Mouse (Mus musculus) liver, embryonic 15.5 days (tissue): ENCODE results near the gene Gm42906. TPM values are rescaled to one million over a fixed set of nuclear protein-coding genes. Genes with fewer than 3 reads are reported as not detected.

Experiments used
- ATAC-seq: fragments of 200-750 bp; cut with Nextera tagmentation; 2 replicates; pipeline ENCODE4 v1.8.0; 2017; ENCODE audit warnings: moderate number of reproducible peaks, mild to moderate bottlenecking, moderate library complexity; ENCODE audit not compliant: insufficient read depth
- H3K27ac ChIP-seq: fragments of 300-500 bp; sonication (generic); replicated peaks from 2 replicates; pipeline ENCODE4 v1.5.1; 2015; ENCODE audit warnings: mild to moderate bottlenecking, inconsistent platforms
- H3K27me3 ChIP-seq: fragments of 300-500 bp; sonication (generic); 2 replicates; pipeline ENCODE4 v1.6.1; 2015; ENCODE audit warnings: mild to moderate bottlenecking, inconsistent platforms
- H3K36me3 ChIP-seq: fragments of 300-500 bp; sonication (generic); replicated peaks from 2 replicates; pipeline ENCODE4 v1.6.1; 2015; ENCODE audit warnings: moderate library complexity, mild to moderate bottlenecking, inconsistent platforms
- H3K4me1 ChIP-seq: fragments of 300-500 bp; sonication (generic); replicated peaks from 2 replicates; pipeline ENCODE4 v1.6.1; 2015; ENCODE audit warnings: inconsistent platforms
- H3K4me2 ChIP-seq: fragments of 300-500 bp; sonication (generic); 2 replicates; pipeline ENCODE4 v1.6.1; 2015; ENCODE audit warnings: moderate library complexity, mild to moderate bottlenecking, inconsistent platforms
- H3K4me3 ChIP-seq: fragments of 300-500 bp; sonication (generic); replicated peaks from 2 replicates; pipeline ENCODE4 v1.5.1; 2015; ENCODE audit warnings: mild to moderate bottlenecking, inconsistent platforms
- H3K9ac ChIP-seq: fragments of 300-500 bp; sonication (generic); 2 replicates; pipeline ENCODE4 v1.6.1; 2015; ENCODE audit warnings: moderate library complexity, mild to moderate bottlenecking, inconsistent platforms
- H3K9me3 ChIP-seq: fragments of 300-500 bp; sonication (generic); replicated peaks from 2 replicates; pipeline ENCODE4 v1.6.1; 2016; ENCODE audit warnings: inconsistent platforms
- WGBS: fragments of 180-500 bp; shearing (Covaris S2); methylation state at CpG from one replicate; pipeline ENCODE4 v1.1.7; 2015; ENCODE audit warnings: mixed read lengths; ENCODE audit not compliant: insufficient replicate concordance; 5-methylcytosine and 5-hydroxymethylcytosine counted together
- polyA plus RNA-seq: library from polyadenylated mRNA; unstranded; fragments of >200 nt; fragmentation: Nextera tagmentation; extraction: Ambion mirVana; gene quantifications from 2 replicates; pipeline ENCODE4 v1.2.1, GENCODE M21; 2015

Gene Gm42906
- polyA plus RNA-seq, 1 experiment from 2014 or later: not detected

- H3K36me3 ChIP-seq: no peaks in the 10 kb centered on the region
- 64% methylated on average over 4 of the region's 4 CpGs for WGBS
These were observed 134.4 kb downstream of the Gm42906 start for GRCm38 (mm10) chr5:151293591-151293990.

GRCm38 (mm10) chr5:151292310-151292709 is 135.7 kb downstream of the Gm42906 start:
- WGBS: 3% methylated on average over 1 of the region's 1 CpGs

More at GRCm38 (mm10) chr5:151293591-151293990, 134.4 kb downstream of the Gm42906 start:
- no peaks in the 10 kb centered on the region for H3K9me3 ChIP-seq
- H3K27me3 ChIP-seq: no peaks in the 10 kb centered on the region
- H3K4me3 ChIP-seq: no peak overlapping the region
- ATAC-seq: no peak
- H3K4me2 ChIP-seq: no peak overlapping the region
- H3K27ac ChIP-seq: no peak overlapping the region
- no peaks in the 10 kb centered on the region for H3K4me1 ChIP-seq
- no peak overlapping the region for H3K9ac ChIP-seq

DNA sequence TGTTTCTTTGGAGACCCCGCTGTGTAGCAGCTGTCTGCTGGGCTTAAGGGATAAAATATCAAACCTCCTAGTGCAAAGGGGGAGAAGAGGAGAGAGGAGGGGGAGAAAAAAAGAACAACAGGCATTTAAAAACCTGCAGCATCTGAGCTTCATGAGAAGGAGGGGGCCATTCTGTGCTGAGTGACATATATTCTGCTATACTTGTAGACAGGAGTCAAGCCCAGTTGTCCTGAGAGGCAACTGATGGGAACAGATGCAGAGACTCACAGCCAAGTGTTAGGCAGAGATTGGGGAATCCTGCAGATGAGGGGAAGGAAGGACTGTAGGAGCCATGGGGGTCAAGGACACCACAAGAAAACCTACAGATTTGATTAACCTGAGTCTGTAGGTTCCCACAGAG is 141.6 kb downstream of the Gm42906 start:
- Histone ChIP-seq H3K9ac (no peak overlapping the region), H3K4me3 (no peak overlapping the region), H3K36me3 (no peaks in the 10 kb centered on the region), H3K9me3 (no peaks in the 10 kb centered on the region), H3K4me2 (no peak overlapping the region), H3K27ac (no peak overlapping the region), H3K4me1 (no peaks in the 10 kb centered on the region), H3K27me3 (no peaks in the 10 kb centered on the region)
- WGBS: 55% methylated on average over 1 of the region's 1 CpGs
- ATAC-seq: no peak

More at GRCm38 (mm10) chr5:151292310-151292709, 135.7 kb downstream of the Gm42906 start:
- no peaks in the 10 kb centered on the region for H3K27me3 ChIP-seq
- H3K9me3 ChIP-seq: no peaks in the 10 kb centered on the region
- no peak overlapping the region for H3K27ac ChIP-seq
- ATAC-seq: no peak
- H3K9ac ChIP-seq: no peak overlapping the region
- no peaks in the 10 kb centered on the region for H3K4me1 ChIP-seq
- no peak overlapping the region for H3K4me3 ChIP-seq
- no peaks in the 10 kb centered on the region for H3K36me3 ChIP-seq
- H3K4me2 ChIP-seq: no peak overlapping the region

DNA sequence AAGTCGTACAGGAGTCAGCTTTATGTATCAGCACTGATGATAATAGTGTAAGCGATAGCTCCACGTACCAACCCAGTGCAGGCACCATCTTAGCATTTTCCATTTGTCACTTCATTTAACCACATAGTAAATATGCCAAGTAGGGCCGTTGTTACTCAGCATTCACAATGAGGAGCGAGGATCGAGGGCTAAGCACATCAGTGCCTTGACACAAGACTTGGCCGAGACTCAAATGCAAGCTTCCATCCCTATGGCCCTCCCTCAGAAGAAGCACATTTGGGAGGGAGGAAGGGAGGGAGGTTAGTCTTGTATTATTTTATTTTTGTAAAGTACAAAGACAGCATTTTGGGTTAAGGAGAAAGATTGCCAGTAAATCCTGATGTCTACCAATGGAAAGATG is 148.4 kb downstream of the Gm42906 start:
- WGBS: 69% methylated on average over 7 of the region's 7 CpGs
- Histone ChIP-seq H3K4me2 (no peak overlapping the region), H3K27ac (no peak overlapping the region), H3K27me3 (no peaks in the 10 kb centered on the region), H3K9ac (no peak overlapping the region), H3K36me3 (no peaks in the 10 kb centered on the region), H3K4me3 (no peak overlapping the region), H3K4me1 (no peaks in the 10 kb centered on the region), H3K9me3 (no peaks in the 10 kb centered on the region)
- ATAC-seq: no peak

- ATAC-seq: no peak
- Histone ChIP-seq H3K27me3 (no peaks in the 10 kb centered on the region), H3K4me2 (no peak overlapping the region), H3K4me1 (no peaks in the 10 kb centered on the region), H3K9ac (no peak overlapping the region), H3K27ac (no peak overlapping the region), H3K4me3 (no peak overlapping the region), H3K9me3 (no peaks in the 10 kb centered on the region), H3K36me3 (no peaks in the 10 kb centered on the region)
- 68% methylated on average over 6 of the region's 6 CpGs for WGBS
These were observed 150.0 kb downstream of the Gm42906 start for GRCm38 (mm10) chr5:151277927-151278326.

DNA sequence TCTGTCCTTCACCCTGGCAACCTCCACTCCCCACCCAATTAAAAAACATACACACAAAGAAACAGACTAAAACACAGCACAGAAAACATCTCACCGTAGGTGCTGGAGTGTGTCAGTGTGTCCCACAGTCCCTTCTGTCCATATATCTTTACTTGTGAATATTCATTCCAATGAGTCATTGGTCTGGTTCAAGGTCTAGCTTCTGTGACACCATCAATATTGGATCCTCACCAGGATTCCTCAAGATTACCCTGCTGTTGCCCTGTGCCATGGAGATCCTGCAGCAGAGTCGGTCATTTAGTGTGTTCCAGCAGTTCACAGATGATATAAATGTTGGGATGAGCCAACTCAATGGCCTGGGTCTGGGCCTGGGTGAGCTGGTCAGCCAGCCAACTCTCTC is 152.0 kb downstream of the Gm42906 start:
- Histone ChIP-seq H3K27me3 (no peaks in the 10 kb centered on the region), H3K4me1 (no peaks in the 10 kb centered on the region), H3K4me2 (no peak overlapping the region), H3K9ac (no peak overlapping the region), H3K36me3 (no peaks in the 10 kb centered on the region), H3K9me3 (no peaks in the 10 kb centered on the region), H3K4me3 (no peak overlapping the region), H3K27ac (no peak overlapping the region)
- no peak for ATAC-seq
- whole genome bisulfite sequencing: 52% methylated on average over 2 of the region's 2 CpGs

DNA sequence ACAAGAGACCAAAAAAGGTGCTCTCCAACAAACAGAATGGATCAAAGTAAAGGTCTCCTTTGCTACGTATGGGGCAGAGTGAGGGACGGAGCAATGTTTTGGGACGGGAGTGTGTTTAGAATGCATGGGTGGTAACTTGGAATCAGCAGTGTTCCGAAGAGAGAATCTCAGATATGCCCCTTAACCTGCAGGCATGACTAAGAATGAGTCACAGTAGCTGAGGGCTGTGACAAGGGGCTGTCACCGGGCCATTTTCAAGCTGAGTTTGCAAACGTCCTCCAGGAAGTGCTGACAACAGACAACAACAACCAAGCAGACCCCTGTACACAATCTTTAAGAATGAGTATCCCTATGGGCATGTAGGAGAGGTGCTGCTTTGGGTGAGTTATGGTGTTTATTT is 153.7 kb downstream of the Gm42906 start:
- Histone ChIP-seq H3K4me2 (no peak overlapping the region), H3K36me3 (no peaks in the 10 kb centered on the region), H3K27ac (no peak overlapping the region), H3K4me1 (no peaks in the 10 kb centered on the region), H3K4me3 (no peak overlapping the region), H3K27me3 (no peaks in the 10 kb centered on the region), H3K9ac (no peak overlapping the region), H3K9me3 (no peaks in the 10 kb centered on the region)
- no peak for ATAC-seq
- 56% methylated on average over 6 of the region's 6 CpGs for WGBS

GRCm38 (mm10) chr5:151270815-151271214 is 157.1 kb downstream of the Gm42906 start:
- H3K4me2 ChIP-seq: no peak overlapping the region
- H3K27me3 ChIP-seq: no peaks in the 10 kb centered on the region
- H3K4me1 ChIP-seq: no peaks in the 10 kb centered on the region
- H3K27ac ChIP-seq: no peak overlapping the region
- no peak overlapping the region for H3K9ac ChIP-seq
- H3K4me3 ChIP-seq: no peak overlapping the region
- WGBS: 59% methylated on average over 5 of the region's 5 CpGs
- ATAC-seq: no peak
- no peaks in the 10 kb centered on the region for H3K36me3 ChIP-seq
- H3K9me3 ChIP-seq: no peaks in the 10 kb centered on the region

DNA sequence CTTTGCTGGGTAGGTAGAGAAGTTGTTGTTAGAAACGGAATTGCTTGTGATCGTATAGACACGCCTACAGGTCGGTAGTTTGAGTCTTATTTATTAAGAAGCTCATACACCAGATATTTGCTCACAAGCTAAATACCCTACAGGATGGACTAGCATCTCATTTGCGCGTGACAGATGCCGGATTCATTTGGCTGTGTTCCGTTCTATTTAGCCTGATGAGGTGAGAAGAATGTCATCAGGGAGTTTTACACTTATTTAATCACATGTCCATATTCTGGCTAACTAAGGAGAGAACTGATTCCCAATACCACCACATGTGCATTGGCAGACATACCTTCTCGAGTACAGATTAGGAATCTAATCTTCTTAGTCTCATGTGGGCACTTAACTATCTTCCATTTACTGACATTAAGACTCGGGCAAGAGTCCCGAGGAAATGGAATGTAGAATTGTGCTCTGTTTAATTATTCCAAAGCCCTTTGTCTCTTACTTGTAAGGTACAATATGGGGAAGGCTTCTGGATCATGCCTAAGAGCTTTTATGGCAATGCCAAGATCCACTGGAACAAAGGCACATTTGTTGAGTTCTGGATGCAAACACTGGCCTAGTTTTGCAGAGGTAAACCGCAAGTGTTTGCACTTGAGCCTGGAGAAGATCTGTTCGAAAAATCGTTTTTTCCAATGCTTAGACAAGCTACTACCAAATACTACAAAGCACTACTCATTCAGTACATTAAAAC is 160.9 kb downstream of the Gm42906 start:
- H3K36me3 ChIP-seq: no peaks in the 10 kb centered on the region
- H3K27me3 ChIP-seq: no peaks in the 10 kb centered on the region
- H3K27ac ChIP-seq: no peak overlapping the region
- no peak overlapping the region for H3K4me3 ChIP-seq
- no peaks in the 10 kb centered on the region for H3K9me3 ChIP-seq
- no peaks in the 10 kb centered on the region for H3K4me1 ChIP-seq
- WGBS: 67% methylated on average over 14 of the region's 14 CpGs
- H3K4me2 ChIP-seq: no peak overlapping the region
- no peak for ATAC-seq
- H3K9ac ChIP-seq: no peak overlapping the region

- Histone ChIP-seq H3K4me2 (no peak overlapping the region), H3K4me1 (no peaks in the 10 kb centered on the region), H3K27me3 (no peaks in the 10 kb centered on the region), H3K4me3 (no peak overlapping the region), H3K27ac (no peak overlapping the region), H3K9me3 (no peaks in the 10 kb centered on the region), H3K36me3 (no peaks in the 10 kb centered on the region), H3K9ac (no peak overlapping the region)
- WGBS: 68% methylated on average over 2 of the region's 2 CpGs
- ATAC-seq: no peak
These were observed 166.4 kb downstream of the Gm42906 start for GRCm38 (mm10) chr5:151261558-151261957.

DNA sequence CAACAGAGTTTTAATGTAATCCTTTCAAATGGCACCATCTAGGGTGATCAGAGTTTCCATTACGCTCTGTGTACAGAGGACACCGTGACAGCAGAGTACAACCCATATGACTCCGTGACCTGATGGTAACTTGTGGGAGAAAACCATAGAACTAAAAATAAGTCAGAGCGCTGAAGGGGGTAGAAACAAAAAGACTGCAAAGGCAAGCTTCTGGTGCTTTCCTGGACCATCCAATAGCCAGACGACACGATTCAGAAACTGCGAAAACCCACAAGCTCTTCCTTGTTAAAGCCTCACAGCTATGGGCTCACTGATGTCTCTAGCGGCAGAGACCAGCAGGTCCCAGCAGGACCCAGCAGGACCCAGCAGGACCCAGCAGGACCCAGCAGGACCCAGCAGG is 175.8 kb downstream of the Gm42906 start:
- Histone ChIP-seq H3K4me2 (no peak overlapping the region), H3K27me3 (no peaks in the 10 kb centered on the region), H3K4me3 (no peak overlapping the region), H3K36me3 (no peaks in the 10 kb centered on the region), H3K4me1 (peaks cover 25% of the 10 kb centered on the region), H3K9me3 (no peaks in the 10 kb centered on the region), H3K27ac (no peak overlapping the region), H3K9ac (no peak overlapping the region)
- no peak for ATAC-seq
- WGBS: 66% methylated on average over 8 of the region's 8 CpGs

DNA sequence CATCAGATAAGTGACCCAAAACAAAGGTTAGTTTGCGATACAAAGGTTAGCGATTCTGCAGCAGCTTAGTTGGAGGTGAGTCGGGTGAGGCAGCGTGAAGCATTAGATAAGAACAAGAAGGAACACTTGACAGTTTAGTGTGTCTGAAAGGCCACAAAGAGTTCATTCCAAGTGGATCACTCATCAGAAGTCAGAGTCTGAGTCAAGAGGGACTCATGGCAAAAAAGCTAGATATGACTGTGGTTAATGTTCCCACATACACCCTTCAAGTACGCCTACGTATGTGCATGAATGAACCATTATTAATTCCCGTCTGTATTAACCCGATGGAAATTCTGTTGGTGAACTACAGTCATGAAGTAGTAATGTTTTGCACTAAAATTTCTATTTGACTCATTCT is 176.3 kb downstream of the Gm42906 start:
- Histone ChIP-seq H3K9me3 (no peaks in the 10 kb centered on the region), H3K4me2 (no peak overlapping the region), H3K27ac (no peak overlapping the region), H3K27me3 (no peaks in the 10 kb centered on the region), H3K4me3 (no peak overlapping the region), H3K9ac (no peak overlapping the region), H3K36me3 (no peaks in the 10 kb centered on the region), H3K4me1 (peaks cover 31% of the 10 kb centered on the region)
- 78% methylated on average over 8 of the region's 8 CpGs for WGBS
- ATAC-seq: no peak
